In the genomic region with DNA sequence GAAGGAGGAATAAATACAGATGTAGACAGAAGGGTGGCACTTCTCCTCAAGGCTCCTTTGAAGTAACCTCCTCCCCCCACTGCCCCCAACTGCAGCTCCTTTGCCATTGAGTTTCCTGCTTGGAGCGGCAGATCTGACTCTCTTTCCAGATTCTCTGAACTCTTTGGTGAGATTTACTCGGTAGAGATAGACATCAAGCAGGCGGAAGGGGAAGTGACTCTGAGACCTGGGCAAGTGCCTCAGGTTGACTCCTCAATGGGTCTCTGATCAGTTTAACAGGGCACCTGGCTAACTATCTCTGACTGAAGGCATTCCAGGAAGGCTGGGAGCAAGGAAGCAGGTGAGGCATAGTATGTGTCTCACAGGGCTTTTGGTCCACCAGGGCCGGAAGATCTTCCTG, we compare ENCODE assay signal across 24 mouse cellular contexts.
DNase-seq lines count a peak whose midpoint lies in the region; ATAC-seq and TF ChIP-seq lines count a peak whose summit lies in the region.
"Had no signal": no experiment of that assay in that cellular context is flagged by ENCODE, and none has a peak within 500 bp of the region (broad histone marks: within the 10 kb centered on the region; RNA-seq: fewer than 3 reads in every experiment).

No protein-coding gene starts in this region.

- DNase-seq in thymus, adult 2 months = peak; percentile 40
- no peak for DNase-seq in thymus, postnatal 0 days (ENCODE audit: low spot score)
- DNase-seq in c-Kit-positive CD71-positive TER-119-positive erythroid progenitor cells, embryonic 14.5 days (ENCODE audit: low spot score) = no peak
- no peak for DNase-seq in hindbrain, embryonic 10.5 days (ENCODE audit: low spot score)
- DNase-seq in cerebellum, adult 9-11 months = no peak
- DNase-seq: cerebellum, adult 11-12 months; cerebellum, postnatal 25 days; embryo, embryonic 11 days; gastrocnemius, postnatal 14 days; kidney, adult 11 months; kidney, postnatal 36 days; lung, adult 18-20 months; lung, postnatal 14 days had no signal

- 21% methylated on average over 4 of the region's 4 CpGs for WGBS in thymus, adult 2 months
- WGBS in hindbrain, embryonic 10.5 days = 90% methylated on average over 4 of the region's 4 CpGs

- peak; percentile 5; the same call in 1 of the 2 replicates for ATAC-seq in common myeloid progenitor, adult 5-6 weeks (replicated peaks; ENCODE audit: low read depth, poor library complexity, severe bottlenecking)
- ATAC-seq in inflammation-experienced regulatory T-cells, adult 6 months = peak; percentile 46
- ATAC-seq: forebrain, embryonic 16.5 days; midbrain, embryonic 16.5 days had no signal

- TF ChIP-seq POLR2A in thymus, adult 2 months (IDR thresholded peaks at IDR 0.05; ENCODE audit: control insufficient read depth, extremely low read depth, insufficient read depth, low read length, poor library complexity) = no peak

- H3K9me3 ChIP-seq in hindbrain, embryonic 10.5 days = no peaks in the 10 kb centered on the region
- H3K9me3 ChIP-seq: hindbrain, embryonic 12.5 days; kidney, embryonic 15.5 days; limb, embryonic 12.5 days; liver, embryonic 12.5 days; neural tube, embryonic 13.5 days; stomach, embryonic 15.5 days had no signal

- peak overlapping the region; percentile 32 for H3K27ac ChIP-seq in thymus, adult 2 months (ENCODE audit: control insufficient read depth, insufficient read depth, low read length)
- H3K27ac ChIP-seq in hindbrain, embryonic 10.5 days = no peak overlapping the region
- H3K27ac ChIP-seq: hindbrain, embryonic 12.5 days; kidney, embryonic 15.5 days; limb, embryonic 12.5 days; liver, embryonic 12.5 days; neural tube, embryonic 13.5 days; stomach, embryonic 15.5 days had no signal

- no peak for TF ChIP-seq CTCF in thymus, adult 2 months (IDR thresholded peaks at IDR 0.05; ENCODE audit: borderline replicate concordance, control insufficient read depth, extremely low read depth, insufficient read depth, low read length, poor library complexity)

- H3K4me1 ChIP-seq in thymus, adult 2 months (replicated peaks; ENCODE audit: control insufficient read depth, insufficient read depth, low read length) = peaks cover 25% of the 10 kb centered on the region
- H3K4me1 ChIP-seq in hindbrain, embryonic 10.5 days (replicated peaks) = peaks cover 35% of the 10 kb centered on the region

- H3K27me3 ChIP-seq in thymus, adult 2 months (ENCODE audit: control insufficient read depth, insufficient read depth, low read length) = no peaks in the 10 kb centered on the region
- H3K27me3 ChIP-seq in hindbrain, embryonic 10.5 days (ENCODE audit: insufficient read depth, poor library complexity, severe bottlenecking) = peaks cover 13% of the 10 kb centered on the region; the same call in 1 of the 2 replicates
- H3K27me3 ChIP-seq: hindbrain, embryonic 12.5 days; neural tube, embryonic 13.5 days; stomach, embryonic 15.5 days had no signal

- H3K4me3 ChIP-seq in thymus, adult 2 months (ENCODE audit: control insufficient read depth, insufficient read depth, low read length) = no peak overlapping the region
- H3K4me3 ChIP-seq in hindbrain, embryonic 10.5 days = no peak overlapping the region
- H3K4me3 ChIP-seq: hindbrain, embryonic 12.5 days; kidney, embryonic 15.5 days; limb, embryonic 12.5 days; liver, embryonic 12.5 days; myocyte; neural tube, embryonic 13.5 days; stomach, embryonic 15.5 days had no signal

- no peaks in the 10 kb centered on the region for H3K36me3 ChIP-seq in thymus, adult 2 months (ENCODE audit: control insufficient read depth, insufficient read depth, low read length)
- no peaks in the 10 kb centered on the region for H3K36me3 ChIP-seq in hindbrain, embryonic 10.5 days
- H3K36me3 ChIP-seq: hindbrain, embryonic 12.5 days; kidney, embryonic 15.5 days; limb, embryonic 12.5 days; liver, embryonic 12.5 days; neural tube, embryonic 13.5 days; stomach, embryonic 15.5 days had no signal
